ENCODE assay signal across 8 mouse cellular contexts in the genomic region with DNA sequence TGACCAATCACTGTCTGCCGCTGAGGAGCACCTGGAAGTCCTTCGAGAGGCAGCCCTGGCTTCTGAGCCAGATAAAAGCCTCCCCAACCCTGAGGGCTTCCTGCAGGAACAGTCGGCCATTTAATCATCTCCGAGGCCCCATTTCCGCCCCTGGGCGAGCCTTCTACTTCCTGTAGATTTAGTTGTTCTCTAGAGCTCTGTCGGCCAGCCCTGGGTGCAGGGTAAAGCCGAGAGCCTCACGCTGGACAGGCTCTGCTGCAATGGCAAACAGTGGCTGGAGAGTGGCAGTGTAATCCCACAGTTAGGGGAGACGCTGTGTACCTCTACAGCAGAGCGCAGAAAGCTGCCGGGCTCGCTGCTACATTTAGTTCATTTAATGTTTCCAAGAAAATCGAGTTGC. TPM values are rescaled to one million over a fixed set of nuclear protein-coding genes. Genes with fewer than 3 reads are reported as not detected.
A peak's percentile ranks its signal among the peaks of the same experiment; 100 is the strongest.
DNase-seq lines count a peak whose midpoint lies in the region; ATAC-seq lines count a peak whose summit lies in the region.

No protein-coding gene starts in this region.

- no peak overlapping the region for H3K27ac ChIP-seq in forebrain, embryonic 11.5 days (ENCODE audit: low read depth, low read length)
- H3K27ac ChIP-seq in forebrain, embryonic 12.5 days = no peak overlapping the region
- H3K27ac ChIP-seq in midbrain, embryonic 14.5 days (replicated peaks; ENCODE audit: low read depth, low read length) = no peak overlapping the region

- H3K9ac ChIP-seq in forebrain, embryonic 11.5 days (ENCODE audit: low read length) = no peak overlapping the region
- H3K9ac ChIP-seq in forebrain, embryonic 12.5 days = no peak overlapping the region
- H3K9ac ChIP-seq in midbrain, embryonic 14.5 days (replicated peaks; ENCODE audit: low read length) = no peak overlapping the region

- no peak for ATAC-seq in forebrain, embryonic 11.5 days (replicated peaks; ENCODE audit: low FRiP score)
- ATAC-seq in forebrain, embryonic 12.5 days (ENCODE audit: low FRiP score) = no peak
- ATAC-seq in midbrain, embryonic 14.5 days (ENCODE audit: low FRiP score, low TSS enrichment) = no peak
- ATAC-seq in monocyte, adult 5-6 weeks (replicated peaks; ENCODE audit: insufficient number of reproducible peaks, low FRiP score, low TSS enrichment, poor library complexity, severe bottlenecking) = no peak

- H3K4me3 ChIP-seq in forebrain, embryonic 11.5 days (ENCODE audit: low read depth, low read length) = no peak overlapping the region
- no peak overlapping the region for H3K4me3 ChIP-seq in forebrain, embryonic 12.5 days (replicated peaks)
- no peak overlapping the region for H3K4me3 ChIP-seq in midbrain, embryonic 14.5 days (replicated peaks; ENCODE audit: low read depth, low read length)

- H3K4me2 ChIP-seq in forebrain, embryonic 11.5 days (ENCODE audit: low read depth, low read length, severe bottlenecking) = no peak overlapping the region
- H3K4me2 ChIP-seq in forebrain, embryonic 12.5 days = no peak overlapping the region
- H3K4me2 ChIP-seq in midbrain, embryonic 14.5 days (ENCODE audit: low read length) = 0 out of 2 replicates have a peak overlapping the region, but pooled peaks have one; percentile 4

- H3K9me3 ChIP-seq in forebrain, embryonic 11.5 days (ENCODE audit: control insufficient read depth, low read length) = no peaks in the 10 kb centered on the region
- H3K9me3 ChIP-seq in forebrain, embryonic 12.5 days = no peaks in the 10 kb centered on the region
- no peaks in the 10 kb centered on the region for H3K9me3 ChIP-seq in midbrain, embryonic 14.5 days (ENCODE audit: control insufficient read depth, low read length)

- no peaks in the 10 kb centered on the region for H3K27me3 ChIP-seq in forebrain, embryonic 11.5 days (ENCODE audit: control insufficient read depth, insufficient read depth, low read length)
- H3K27me3 ChIP-seq in forebrain, embryonic 12.5 days = no peaks in the 10 kb centered on the region
- H3K27me3 ChIP-seq in midbrain, embryonic 14.5 days (ENCODE audit: control insufficient read depth, insufficient read depth, low read length) = no peaks in the 10 kb centered on the region

- H3K4me1 ChIP-seq in forebrain, embryonic 11.5 days (replicated peaks; ENCODE audit: control insufficient read depth, insufficient read depth, low read length) = 0 out of 2 replicates have a peak, but pooled peaks cover 2% of the 10 kb centered on the region
- H3K4me1 ChIP-seq in forebrain, embryonic 12.5 days = peaks cover 12% of the 10 kb centered on the region
- no peaks in the 10 kb centered on the region for H3K4me1 ChIP-seq in midbrain, embryonic 14.5 days (ENCODE audit: control insufficient read depth, insufficient read depth, low read length)

- H3K36me3 ChIP-seq in forebrain, embryonic 11.5 days (ENCODE audit: control insufficient read depth, insufficient read depth, low read length) = no peaks in the 10 kb centered on the region; the same call in 1 of the 2 replicates
- H3K36me3 ChIP-seq in forebrain, embryonic 12.5 days (replicated peaks) = peaks cover 28% of the 10 kb centered on the region
- H3K36me3 ChIP-seq in midbrain, embryonic 14.5 days (ENCODE audit: control insufficient read depth, insufficient read depth, low read length) = peaks cover 7% of the 10 kb centered on the region; the same call in 1 of the 2 replicates

- peak; percentile 58 for DNase-seq in forebrain, embryonic 11.5 days (ENCODE audit: low spot score)
- peak; percentile 21 to 45 for DNase-seq in adrenal gland, postnatal 36 days
- peak; percentile 42 to 69 for DNase-seq in heart, adult 9 months (ENCODE audit: low spot score in 2 of 2)
- DNase-seq in kidney, postnatal 36 days = peak; percentile 41 to 55
- peak; percentile 72 for DNase-seq in midbrain, embryonic 14.5 days
- no peak for DNase-seq in ovary, postnatal 14 days (ENCODE audit: low spot score)

- WGBS in forebrain, embryonic 11.5 days = 48% methylated on average over 14 of the region's 14 CpGs
- 53% methylated on average over 14 of the region's 14 CpGs for WGBS in forebrain, embryonic 12.5 days
- WGBS in midbrain, embryonic 14.5 days = 50% methylated on average over 14 of the region's 14 CpGs

RNA-seq across cellular contexts. Expression of a gene that starts 11.3 kb away (rescaled TPM):
- 92.7 and 97.0 TPM in 2 replicates for polyA plus RNA-seq in forebrain, embryonic 11.5 days (2014; fragmentation: Nextera tagmentation; extraction: Ambion mirVana)
- polyA plus RNA-seq in forebrain, embryonic 12.5 days (2016; fragmentation: Nextera tagmentation; extraction: Ambion mirVana) = 74.8 and 76.3 TPM in 2 replicates
- total RNA-seq in adrenal gland, postnatal 36 days (2021) = 10 to 100 TPM; 40.8 to 68.8 TPM
- 22.4 and 28.7 TPM in 2 replicates for polyA plus RNA-seq in midbrain, embryonic 14.5 days (2014; fragmentation: Nextera tagmentation; extraction: Ambion mirVana)
- not detected in 3 replicates for total RNA-seq in monocyte, adult 5-6 weeks (2017)

RNA-seq across cellular contexts. Expression of a gene that starts 36.9 kb away (rescaled TPM):
- polyA plus RNA-seq in forebrain, embryonic 11.5 days (2014; fragmentation: Nextera tagmentation; extraction: Ambion mirVana) = not detected in 2 replicates
- polyA plus RNA-seq in forebrain, embryonic 12.5 days (2016; fragmentation: Nextera tagmentation; extraction: Ambion mirVana) = not detected in 2 replicates
- not detected for total RNA-seq in adrenal gland, postnatal 36 days (2021)
- not detected in 2 replicates for polyA plus RNA-seq in midbrain, embryonic 14.5 days (2014; fragmentation: Nextera tagmentation; extraction: Ambion mirVana)
- not detected in 3 replicates for total RNA-seq in monocyte, adult 5-6 weeks (2017)

RNA-seq across cellular contexts. Expression of a gene that starts 41.5 kb away (rescaled TPM):
- polyA plus RNA-seq in forebrain, embryonic 11.5 days (2014; fragmentation: Nextera tagmentation; extraction: Ambion mirVana) = 3.0 and 3.3 TPM in 2 replicates
- polyA plus RNA-seq in forebrain, embryonic 12.5 days (2016; fragmentation: Nextera tagmentation; extraction: Ambion mirVana) = 2.4 and 2.8 TPM in 2 replicates
- total RNA-seq in adrenal gland, postnatal 36 days (2021) = 10 to 100 TPM; 74.0 to 87.7 TPM
- 1.7 and 2.6 TPM in 2 replicates for polyA plus RNA-seq in midbrain, embryonic 14.5 days (2014; fragmentation: Nextera tagmentation; extraction: Ambion mirVana)
- 1.4 to 7.4 TPM (median 4.5 TPM) in 3 replicates for total RNA-seq in monocyte, adult 5-6 weeks (2017)
